Mouse (Mus musculus): ENCODE data around the gene Srcap. TPM values are rescaled to one million over a fixed set of nuclear protein-coding genes. Genes with fewer than 3 reads are reported as not detected.
A peak's percentile ranks its signal among the peaks of the same experiment; 100 is the strongest.

The Srcap gene
- polyA plus RNA-seq, 1 experiment from 2014 or later, result 41.5 TPM

DNA sequence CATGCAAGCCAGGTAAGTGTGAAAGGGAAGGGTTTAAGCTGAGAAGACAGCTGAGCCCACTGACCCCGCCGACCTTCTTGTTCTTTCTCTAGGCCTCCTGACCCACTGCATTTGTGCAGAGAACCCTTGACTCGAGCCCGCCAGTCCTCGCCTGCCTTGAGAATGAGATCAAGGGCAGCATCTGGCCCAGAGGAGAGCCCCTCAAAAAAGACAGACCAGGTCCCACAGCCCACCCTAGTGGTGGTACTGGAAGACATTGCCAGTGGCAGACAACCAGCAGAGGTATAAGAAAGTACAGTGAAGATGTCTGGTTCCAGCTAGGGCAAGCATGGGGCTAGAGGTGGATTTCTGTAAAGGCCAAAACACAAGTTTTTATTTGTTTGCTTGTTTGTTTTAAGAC is 38.1 kb upstream of the Srcap start:
- Histone ChIP-seq H3K9ac (ENCODE audit: low read depth, low read length) (no peak overlapping the region), H3K27me3 (replicated peaks; ENCODE audit: control insufficient read depth, insufficient read depth, low read length) (no peaks in the 10 kb centered on the region), H3K4me3 (ENCODE audit: low read depth, low read length) (no peak overlapping the region), H3K4me2 (ENCODE audit: low read depth, low read length) (no peak overlapping the region), H3K9me3 (ENCODE audit: control insufficient read depth, low read length) (no peaks in the 10 kb centered on the region), H3K36me3 (ENCODE audit: control insufficient read depth, insufficient read depth, low read length) (peaks cover 43% of the 10 kb centered on the region), H3K4me1 (ENCODE audit: control insufficient read depth, insufficient read depth, low read length) (peaks cover 10% of the 10 kb centered on the region), H3K27ac (replicated peaks; ENCODE audit: low read depth, low read length) (no peak overlapping the region)
- DNase-seq (ENCODE audit: low spot score) (peak; percentile 10), ATAC-seq (ENCODE audit: low read depth) (no peak)
- 83% methylated on average over 5 of the region's 5 CpGs for WGBS

DNA sequence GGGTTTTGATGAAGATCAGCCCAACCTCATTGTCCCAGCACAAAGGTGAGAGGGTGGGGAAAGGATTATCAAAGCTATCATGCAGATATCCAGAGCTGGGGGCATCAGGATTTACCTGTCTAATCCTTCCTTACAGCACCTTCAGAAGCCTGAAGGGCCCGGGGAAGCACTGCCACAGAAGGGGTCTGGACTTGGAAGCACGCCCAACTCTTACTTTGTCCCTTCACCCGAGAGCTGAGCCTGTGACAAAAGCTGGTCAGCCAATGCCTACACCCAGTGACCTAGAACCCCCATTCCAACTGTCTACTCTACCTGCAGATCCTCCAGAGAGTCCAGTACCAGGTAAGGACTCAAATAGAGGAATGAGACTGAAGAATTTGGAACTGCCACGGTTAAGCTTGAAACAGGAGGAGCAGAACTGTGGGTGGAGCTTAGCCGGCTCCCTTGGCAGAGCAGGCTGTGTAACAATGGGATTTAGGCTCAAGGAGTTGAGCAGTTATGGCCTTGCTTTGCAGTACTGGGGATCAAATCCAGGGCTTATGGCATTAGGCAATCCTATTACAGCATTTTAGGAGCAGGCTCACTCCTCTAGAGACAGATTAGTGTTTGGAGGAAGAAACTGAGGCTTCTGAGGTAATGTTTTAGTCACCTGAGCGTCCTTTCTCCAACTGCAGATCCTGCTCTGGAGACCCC is 37.3 kb upstream of the Srcap start:
- H3K9me3 ChIP-seq (ENCODE audit: control insufficient read depth, low read length), result no peaks in the 10 kb centered on the region
- no peak for ATAC-seq (ENCODE audit: low read depth)
- H3K9ac ChIP-seq (ENCODE audit: low read depth, low read length), result no peak overlapping the region
- H3K4me2 ChIP-seq (ENCODE audit: low read depth, low read length), result no peak overlapping the region
- WGBS, result 79% methylated on average over 6 of the region's 6 CpGs
- peaks cover 6% of the 10 kb centered on the region for H3K4me1 ChIP-seq (ENCODE audit: control insufficient read depth, insufficient read depth, low read length)
- H3K27me3 ChIP-seq (replicated peaks; ENCODE audit: control insufficient read depth, insufficient read depth, low read length), result no peaks in the 10 kb centered on the region
- H3K27ac ChIP-seq (replicated peaks; ENCODE audit: low read depth, low read length), result no peak overlapping the region
- H3K36me3 ChIP-seq (ENCODE audit: control insufficient read depth, insufficient read depth, low read length), result peaks cover 40% of the 10 kb centered on the region
- peak; percentile 26 for DNase-seq (ENCODE audit: low spot score)
- H3K4me3 ChIP-seq (ENCODE audit: low read depth, low read length), result no peak overlapping the region

DNA sequence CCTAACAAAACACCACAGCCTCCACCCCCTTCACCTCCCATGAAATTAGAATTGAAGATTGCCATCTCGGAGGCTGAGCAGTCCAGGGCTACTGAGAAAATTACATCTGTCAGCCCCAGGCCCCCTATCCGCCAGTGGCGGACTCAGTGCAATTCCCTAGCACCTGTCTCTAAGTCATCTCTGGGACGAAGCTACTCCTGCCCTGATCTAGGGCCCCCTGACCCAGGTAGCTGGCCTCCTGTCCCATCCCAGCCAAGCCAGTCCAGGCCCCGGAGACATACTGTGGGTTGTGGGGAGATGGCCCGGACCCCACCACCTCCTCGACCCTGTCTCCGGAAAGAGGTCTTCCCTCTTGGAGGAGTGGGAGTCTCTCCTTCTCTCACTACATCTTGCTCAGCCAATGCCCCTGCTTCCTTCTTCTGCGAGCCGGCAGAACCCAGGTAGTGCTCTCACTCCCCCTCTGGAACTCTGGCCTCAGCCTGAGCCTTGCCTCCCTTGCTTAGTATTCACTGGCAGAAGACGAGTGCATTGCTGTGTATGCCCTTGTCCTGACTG is 36.5 kb upstream of the Srcap start:
- H3K36me3 ChIP-seq (ENCODE audit: control insufficient read depth, insufficient read depth, low read length), result peaks cover 41% of the 10 kb centered on the region
- DNase-seq (ENCODE audit: low spot score) (no peak), ATAC-seq (ENCODE audit: low read depth) (no peak)
- WGBS, result 94% methylated on average over 11 of the region's 11 CpGs
- H3K4me1 ChIP-seq (ENCODE audit: control insufficient read depth, insufficient read depth, low read length), result peaks cover 11% of the 10 kb centered on the region
- no peaks in the 10 kb centered on the region for H3K9me3 ChIP-seq (ENCODE audit: control insufficient read depth, low read length)
- H3K27me3 ChIP-seq (replicated peaks; ENCODE audit: control insufficient read depth, insufficient read depth, low read length), result no peaks in the 10 kb centered on the region
- H3K4me2 ChIP-seq (ENCODE audit: low read depth, low read length), result no peak overlapping the region
- H3K27ac ChIP-seq (replicated peaks; ENCODE audit: low read depth, low read length), result no peak overlapping the region
- H3K9ac ChIP-seq (ENCODE audit: low read depth, low read length), result no peak overlapping the region
- H3K4me3 ChIP-seq (ENCODE audit: low read depth, low read length), result no peak overlapping the region

DNA sequence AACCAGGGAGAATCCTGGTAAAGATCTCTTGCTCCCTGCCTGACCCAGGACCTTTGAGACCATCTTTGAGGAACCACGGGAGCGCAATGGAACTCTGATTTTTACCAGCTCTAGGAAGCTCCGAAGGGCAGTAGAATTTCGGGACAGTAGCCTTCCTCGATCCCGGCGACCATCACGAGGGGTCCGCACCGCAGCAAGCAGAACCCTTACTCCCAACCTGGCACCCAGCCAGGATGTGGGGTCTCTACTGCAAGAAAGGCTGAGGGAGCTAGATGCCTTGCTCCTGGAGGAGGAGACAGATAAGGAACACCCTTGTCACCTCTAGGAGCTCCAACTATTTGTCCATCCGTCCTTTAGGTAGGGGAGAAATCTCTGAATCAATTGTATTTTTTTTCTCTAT is 35.4 kb upstream of the Srcap start:
- DNase-seq (ENCODE audit: low spot score) (no peak), ATAC-seq (ENCODE audit: low read depth) (no peak)
- Histone ChIP-seq H3K9me3 (ENCODE audit: control insufficient read depth, low read length) (no peaks in the 10 kb centered on the region), H3K9ac (ENCODE audit: low read depth, low read length) (no peak overlapping the region), H3K4me2 (ENCODE audit: low read depth, low read length) (no peak overlapping the region), H3K4me1 (ENCODE audit: control insufficient read depth, insufficient read depth, low read length) (peaks cover 16% of the 10 kb centered on the region), H3K36me3 (ENCODE audit: control insufficient read depth, insufficient read depth, low read length) (peaks cover 50% of the 10 kb centered on the region), H3K27me3 (replicated peaks; ENCODE audit: control insufficient read depth, insufficient read depth, low read length) (no peaks in the 10 kb centered on the region), H3K4me3 (ENCODE audit: low read depth, low read length) (no peak overlapping the region), H3K27ac (replicated peaks; ENCODE audit: low read depth, low read length) (no peak overlapping the region)
- WGBS, result 96% methylated on average over 11 of the region's 11 CpGs

DNA sequence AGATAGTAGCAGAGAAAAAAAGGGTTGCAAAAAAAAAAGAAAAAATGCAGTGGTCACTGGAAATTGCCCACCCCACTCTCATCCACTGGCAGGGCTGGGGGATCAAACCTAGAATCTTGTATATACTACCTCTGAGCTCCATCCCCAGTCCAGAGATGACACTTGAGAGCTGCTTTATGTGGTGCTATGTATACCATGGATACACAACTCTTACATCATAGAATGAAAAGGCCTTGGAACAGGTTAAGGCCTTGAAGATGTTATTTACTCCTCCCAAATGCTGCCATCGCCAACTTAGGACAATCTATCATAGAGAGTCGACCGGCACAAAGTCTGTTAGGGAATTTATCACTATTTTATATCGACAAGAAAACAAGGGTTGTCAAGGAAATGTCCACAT is 34.9 kb upstream of the Srcap start:
- Histone ChIP-seq H3K27me3 (replicated peaks; ENCODE audit: control insufficient read depth, insufficient read depth, low read length) (no peaks in the 10 kb centered on the region), H3K27ac (replicated peaks; ENCODE audit: low read depth, low read length) (peak overlapping the region; percentile 97; the same call in 1 of the 2 replicates), H3K4me1 (ENCODE audit: control insufficient read depth, insufficient read depth, low read length) (peaks cover 16% of the 10 kb centered on the region), H3K36me3 (ENCODE audit: control insufficient read depth, insufficient read depth, low read length) (peaks cover 55% of the 10 kb centered on the region), H3K9ac (ENCODE audit: low read depth, low read length) (peak overlapping the region; percentile 96), H3K4me2 (ENCODE audit: low read depth, low read length) (peak overlapping the region; percentile 59), H3K4me3 (ENCODE audit: low read depth, low read length) (peak overlapping the region; percentile 97), H3K9me3 (ENCODE audit: control insufficient read depth, low read length) (no peaks in the 10 kb centered on the region)
- DNase-seq (ENCODE audit: low spot score) (no peak), ATAC-seq (ENCODE audit: low read depth) (no peak)
- 81% methylated on average over 4 of the region's 4 CpGs for WGBS

DNA sequence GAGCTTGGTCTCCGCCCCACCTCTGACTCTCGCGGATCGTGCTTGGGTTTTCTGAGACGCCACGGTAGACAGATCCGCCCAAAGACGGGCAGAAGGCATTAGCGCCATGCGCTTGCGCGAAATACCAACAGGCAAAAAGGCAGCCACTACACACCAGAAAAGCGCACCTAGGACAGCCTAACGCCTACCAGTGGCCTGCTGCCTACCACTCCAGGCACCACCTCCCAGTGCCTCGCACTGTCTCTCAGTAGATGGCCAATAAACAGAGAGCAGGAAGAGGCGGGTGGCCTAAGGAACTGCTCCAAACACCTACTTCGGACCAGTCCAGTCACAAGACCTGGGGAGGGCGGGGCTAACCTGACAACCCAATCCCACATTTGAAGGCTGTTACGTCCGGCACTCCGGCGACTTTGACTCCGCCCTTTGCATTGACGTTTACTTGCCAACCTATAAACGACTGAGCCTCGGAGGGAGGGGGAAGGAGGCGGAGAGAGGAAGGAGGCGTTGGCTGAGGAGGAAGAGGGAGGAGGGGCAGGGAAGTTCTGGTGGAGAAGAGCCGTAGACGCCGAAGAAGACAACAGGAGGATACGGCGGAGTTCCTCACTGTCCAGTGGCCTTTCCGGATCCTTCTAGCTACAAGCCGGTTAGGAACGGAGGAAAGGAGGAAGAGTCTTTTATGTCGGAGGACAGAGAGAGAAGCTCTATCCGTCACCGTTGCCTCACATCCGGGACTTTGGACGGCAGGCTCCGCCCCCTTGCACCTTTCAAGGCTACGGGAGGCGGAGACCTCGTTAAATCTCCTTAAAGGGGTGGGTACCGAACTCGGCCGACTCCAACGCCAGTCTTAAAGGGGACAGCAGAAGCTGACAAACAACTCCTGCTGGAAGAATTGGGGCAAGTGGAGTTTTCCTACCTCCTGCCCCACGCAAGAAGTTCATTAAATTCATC is 33.8 kb upstream of the Srcap start:
- peak; percentile 100 for DNase-seq (ENCODE audit: low spot score)
- H3K4me2 ChIP-seq (ENCODE audit: low read depth, low read length), result peak overlapping the region; percentile 98
- H3K36me3 ChIP-seq (ENCODE audit: control insufficient read depth, insufficient read depth, low read length), result peaks cover 66% of the 10 kb centered on the region
- peak overlapping the region; percentile 96 for H3K9ac ChIP-seq (ENCODE audit: low read depth, low read length)
- H3K27ac ChIP-seq (replicated peaks; ENCODE audit: low read depth, low read length), result peak overlapping the region; percentile 97
- ATAC-seq (ENCODE audit: low read depth), result peak; percentile 94
- H3K4me1 ChIP-seq (ENCODE audit: control insufficient read depth, insufficient read depth, low read length), result peaks cover 11% of the 10 kb centered on the region
- no peaks in the 10 kb centered on the region for H3K27me3 ChIP-seq (replicated peaks; ENCODE audit: control insufficient read depth, insufficient read depth, low read length)
- WGBS, result 1% methylated on average over 48 of the region's 50 CpGs
- no peaks in the 10 kb centered on the region for H3K9me3 ChIP-seq (ENCODE audit: control insufficient read depth, low read length)
- H3K4me3 ChIP-seq (ENCODE audit: low read depth, low read length), result peak overlapping the region; percentile 97

DNA sequence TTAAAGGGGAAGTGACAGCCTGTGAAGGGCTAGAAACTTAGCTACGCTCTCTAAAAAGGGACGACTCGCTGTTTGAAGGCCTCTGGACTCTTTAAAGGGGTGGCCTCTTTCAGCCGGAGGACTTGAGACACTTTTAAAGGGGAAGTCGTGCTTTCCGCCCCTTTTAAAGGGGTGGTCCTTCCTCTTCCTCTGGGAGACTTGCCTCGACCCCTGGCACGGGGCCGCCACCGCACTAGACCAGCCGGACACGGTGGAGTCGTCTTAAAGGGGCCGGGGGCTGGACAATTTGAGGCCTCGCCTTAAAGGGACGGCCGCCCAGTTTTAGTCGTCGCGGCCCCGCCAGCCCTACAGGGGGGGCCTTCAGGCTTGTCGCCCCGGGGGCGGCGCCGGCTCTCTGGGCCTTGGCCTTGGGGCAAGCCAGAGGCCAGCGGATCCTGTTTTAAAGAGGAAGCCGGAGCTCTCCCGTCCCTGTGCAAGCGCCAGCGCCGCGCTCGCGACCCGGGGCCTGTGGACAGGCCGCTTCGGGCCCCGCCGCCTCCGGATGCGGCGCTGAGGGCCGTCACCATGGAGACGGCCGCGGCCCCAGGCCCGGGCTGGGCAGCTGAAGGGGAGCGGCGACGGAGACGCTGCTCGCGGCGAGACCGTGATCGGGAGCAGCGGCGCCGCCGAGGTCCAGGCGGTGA is 33.0 kb upstream of the Srcap start, which contains the start of gene Fbrs:
Gene Fbrs, plus strand, starts transcription at position 565 of the 683 bp plus-strand sequence.
- ATAC-seq (ENCODE audit: low read depth), result peak; percentile 78
- Histone ChIP-seq H3K4me1 (ENCODE audit: control insufficient read depth, insufficient read depth, low read length) (peaks cover 11% of the 10 kb centered on the region), H3K4me2 (ENCODE audit: low read depth, low read length) (peak within 1 kb of the TSS; percentile 98), H3K9me3 (ENCODE audit: control insufficient read depth, low read length) (no peaks in the 10 kb centered on the region), H3K4me3 (ENCODE audit: low read depth, low read length) (peak within 1 kb of the TSS; percentile 97), H3K36me3 (ENCODE audit: control insufficient read depth, insufficient read depth, low read length) (peaks cover 66% of the 10 kb centered on the region), H3K27me3 (replicated peaks; ENCODE audit: control insufficient read depth, insufficient read depth, low read length) (no peaks in the 10 kb centered on the region), H3K27ac (replicated peaks; ENCODE audit: low read depth, low read length) (peak within 1 kb of the TSS; percentile 97), H3K9ac (ENCODE audit: low read depth, low read length) (peak within 1 kb of the TSS; percentile 96)
- 1% methylated on average over 25 of the region's 62 CpGs for WGBS
- peak; percentile 99 for DNase-seq (ENCODE audit: low spot score)

Measured in embryonic facial prominence, embryonic 14.5 days (tissue).